16 mouse cellular contexts compared by ENCODE assay signal in the genomic region with DNA sequence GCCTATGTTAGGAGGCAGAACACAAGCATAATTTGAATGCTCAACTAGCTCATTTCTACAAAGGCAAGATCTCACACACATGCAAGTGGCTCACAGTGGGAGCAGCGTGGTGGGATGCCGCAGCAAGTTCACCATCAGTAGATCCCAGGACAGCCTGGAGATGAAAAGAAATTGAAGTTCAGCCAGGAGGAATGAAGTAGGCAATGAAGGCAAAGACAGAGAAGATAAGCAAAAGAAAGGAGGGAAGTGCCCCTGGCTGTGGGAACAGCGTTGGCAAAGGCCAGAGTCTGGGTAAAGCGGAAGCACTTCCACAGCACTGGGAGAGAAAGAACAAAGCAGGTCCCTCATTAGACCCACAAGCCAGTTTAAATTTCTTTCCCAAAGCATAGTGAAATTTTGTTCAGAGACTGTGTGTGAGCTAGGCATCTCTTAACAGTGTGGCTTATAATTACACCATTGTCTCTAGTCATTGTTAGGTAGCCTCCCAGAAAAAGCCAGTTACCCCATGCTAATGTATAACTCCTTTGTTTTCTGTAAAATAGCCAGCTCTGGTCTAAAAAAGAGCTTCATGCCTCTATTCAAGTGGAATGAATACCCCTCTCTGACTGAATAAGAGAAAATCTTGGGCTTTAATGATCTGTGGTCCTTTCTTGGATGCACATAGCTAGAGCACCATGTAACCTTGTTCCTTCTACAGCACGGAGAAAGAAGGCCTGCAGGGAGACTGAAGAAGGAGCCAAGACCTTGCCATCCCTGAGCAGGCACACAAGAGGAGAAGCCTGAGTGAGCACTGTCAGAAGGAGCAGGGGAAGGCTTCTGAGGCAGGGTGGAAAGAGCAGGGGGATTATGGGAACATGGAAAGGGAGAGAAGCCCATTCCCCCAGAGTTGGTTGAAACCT. TPM values are rescaled to one million over a fixed set of nuclear protein-coding genes. Genes with fewer than 3 reads are reported as not detected.
A peak's percentile ranks its signal among the peaks of the same experiment; 100 is the strongest.
DNase-seq lines count a peak whose midpoint lies in the region; ATAC-seq and TF ChIP-seq lines count a peak whose summit lies in the region.
"Had no signal": no experiment of that assay in that cellular context is flagged by ENCODE, and none has a peak within 500 bp of the region (broad histone marks: within the 10 kb centered on the region; RNA-seq: fewer than 3 reads in every experiment).

No protein-coding gene starts in this region.

- H3K27me3 ChIP-seq in heart, embryonic 12.5 days (replicated peaks) = no peaks in the 10 kb centered on the region
- no peaks in the 10 kb centered on the region for H3K27me3 ChIP-seq in embryonic facial prominence, embryonic 10.5 days (replicated peaks; ENCODE audit: low read depth, poor library complexity, severe bottlenecking)
- no peaks in the 10 kb centered on the region for H3K27me3 ChIP-seq in hindbrain, embryonic 12.5 days
- H3K27me3 ChIP-seq in midbrain, postnatal 0 days (ENCODE audit: insufficient read depth, low read length) = no peaks in the 10 kb centered on the region
- no peaks in the 10 kb centered on the region for H3K27me3 ChIP-seq in intestine, postnatal 0 days (replicated peaks; ENCODE audit: control insufficient read depth, insufficient read depth, low read length)
- H3K27me3 ChIP-seq: embryonic facial prominence, embryonic 15.5 days had no signal

- 66% methylated on average over 5 of the region's 5 CpGs for WGBS in heart, embryonic 12.5 days
- 52% methylated on average over 5 of the region's 5 CpGs for WGBS in embryonic facial prominence, embryonic 10.5 days
- 43% methylated on average over 5 of the region's 5 CpGs for WGBS in hindbrain, embryonic 12.5 days
- WGBS in midbrain, postnatal 0 days = 52% methylated on average over 5 of the region's 5 CpGs
- 84% methylated on average over 5 of the region's 5 CpGs for WGBS in lung, adult 2 months
- 83% methylated on average over 5 of the region's 5 CpGs for WGBS in intestine, postnatal 0 days

- no peaks in the 10 kb centered on the region for H3K36me3 ChIP-seq in heart, embryonic 12.5 days
- H3K36me3 ChIP-seq in embryonic facial prominence, embryonic 10.5 days (replicated peaks) = no peaks in the 10 kb centered on the region
- no peaks in the 10 kb centered on the region for H3K36me3 ChIP-seq in hindbrain, embryonic 12.5 days
- no peaks in the 10 kb centered on the region for H3K36me3 ChIP-seq in midbrain, postnatal 0 days (ENCODE audit: insufficient read depth, low read length)
- no peaks in the 10 kb centered on the region for H3K36me3 ChIP-seq in intestine, postnatal 0 days (ENCODE audit: control insufficient read depth, insufficient read depth)
- H3K36me3 ChIP-seq: embryonic facial prominence, embryonic 15.5 days had no signal

- TF ChIP-seq POLR2A in lung, adult 2 months (IDR thresholded peaks at IDR 0.05; ENCODE audit: borderline replicate concordance, extremely low read depth, low read depth, low read length) = no peak

- no peak for ATAC-seq in heart, embryonic 12.5 days (ENCODE audit: insufficient number of reproducible peaks, low FRiP score)
- ATAC-seq in hindbrain, embryonic 12.5 days (ENCODE audit: low FRiP score) = peak; percentile 91
- ATAC-seq in midbrain, postnatal 0 days (ENCODE audit: low FRiP score) = no peak
- ATAC-seq in intestine, postnatal 0 days = no peak

- H3K4me3 ChIP-seq in heart, embryonic 12.5 days = no peak overlapping the region
- no peak overlapping the region for H3K4me3 ChIP-seq in embryonic facial prominence, embryonic 10.5 days
- H3K4me3 ChIP-seq in hindbrain, embryonic 12.5 days = no peak overlapping the region
- H3K4me3 ChIP-seq in midbrain, postnatal 0 days (ENCODE audit: low read depth, low read length) = no peak overlapping the region
- H3K4me3 ChIP-seq in lung, adult 2 months (replicated peaks; ENCODE audit: extremely low read depth, low read depth, low read length) = no peak overlapping the region
- no peak overlapping the region for H3K4me3 ChIP-seq in intestine, postnatal 0 days (ENCODE audit: low read depth, low read length)
- H3K4me3 ChIP-seq: embryonic facial prominence, embryonic 15.5 days had no signal

- H3K4me2 ChIP-seq in heart, embryonic 12.5 days = no peak overlapping the region
- no peak overlapping the region for H3K4me2 ChIP-seq in hindbrain, embryonic 12.5 days (replicated peaks)
- H3K4me2 ChIP-seq in midbrain, postnatal 0 days (ENCODE audit: low read depth, low read length, poor library complexity, severe bottlenecking) = no peak overlapping the region
- no peak overlapping the region for H3K4me2 ChIP-seq in intestine, postnatal 0 days (replicated peaks; ENCODE audit: low read depth)
- H3K4me2 ChIP-seq: embryonic facial prominence, embryonic 15.5 days had no signal

- H3K4me1 ChIP-seq in heart, embryonic 12.5 days (replicated peaks) = peaks cover 26% of the 10 kb centered on the region
- H3K4me1 ChIP-seq in embryonic facial prominence, embryonic 10.5 days = no peaks in the 10 kb centered on the region; the same call in 1 of the 2 replicates
- H3K4me1 ChIP-seq in hindbrain, embryonic 12.5 days = peaks cover 9% of the 10 kb centered on the region; the same call in 1 of the 2 replicates
- H3K4me1 ChIP-seq in midbrain, postnatal 0 days (ENCODE audit: insufficient read depth, low read length) = no peaks in the 10 kb centered on the region
- 0 out of 2 replicates have a peak, but pooled peaks cover 2% of the 10 kb centered on the region for H3K4me1 ChIP-seq in lung, adult 2 months (ENCODE audit: control insufficient read depth, insufficient read depth, low read length)
- H3K4me1 ChIP-seq in intestine, postnatal 0 days (replicated peaks; ENCODE audit: control insufficient read depth, insufficient read depth, low read length) = no peaks in the 10 kb centered on the region; the same call in 1 of the 2 replicates
- H3K4me1 ChIP-seq: embryonic facial prominence, embryonic 15.5 days had no signal

- DNase-seq in heart, postnatal 4 days = no peak
- DNase-seq in embryonic facial prominence, embryonic 10.5 days (ENCODE audit: low spot score) = no peak
- DNase-seq in midbrain, postnatal 0 days (ENCODE audit: low spot score) = peak; percentile 21
- DNase-seq in lung, adult 2 months = no peak
- no peak for DNase-seq in adrenal gland, postnatal 25 days
- DNase-seq: liver; right cerebral cortex, postnatal 4 days had no signal

- H3K9ac ChIP-seq in heart, embryonic 12.5 days = 0 out of 2 replicates have a peak overlapping the region, but pooled peaks have one; percentile 12
- no peak overlapping the region for H3K9ac ChIP-seq in hindbrain, embryonic 12.5 days
- H3K9ac ChIP-seq in midbrain, postnatal 0 days (replicated peaks; ENCODE audit: low read length, poor library complexity, severe bottlenecking) = no peak overlapping the region
- H3K9ac ChIP-seq in intestine, postnatal 0 days (ENCODE audit: low read depth, low read length) = no peak overlapping the region
- H3K9ac ChIP-seq: embryonic facial prominence, embryonic 15.5 days had no signal

- no peaks in the 10 kb centered on the region for H3K9me3 ChIP-seq in heart, embryonic 12.5 days (replicated peaks)
- no peaks in the 10 kb centered on the region for H3K9me3 ChIP-seq in embryonic facial prominence, embryonic 10.5 days
- H3K9me3 ChIP-seq in hindbrain, embryonic 12.5 days (replicated peaks) = no peaks in the 10 kb centered on the region
- H3K9me3 ChIP-seq in midbrain, postnatal 0 days (ENCODE audit: low read length) = no peaks in the 10 kb centered on the region
- H3K9me3 ChIP-seq in intestine, postnatal 0 days (ENCODE audit: control insufficient read depth) = no peaks in the 10 kb centered on the region
- H3K9me3 ChIP-seq: embryonic facial prominence, embryonic 15.5 days had no signal

- 0 out of 2 replicates have a peak overlapping the region, but pooled peaks have one; percentile 4 for H3K27ac ChIP-seq in heart, embryonic 12.5 days (ENCODE audit: poor library complexity, severe bottlenecking)
- H3K27ac ChIP-seq in embryonic facial prominence, embryonic 10.5 days (replicated peaks) = peak overlapping the region; percentile 49
- peak overlapping the region; percentile 66 for H3K27ac ChIP-seq in hindbrain, embryonic 12.5 days
- H3K27ac ChIP-seq in midbrain, postnatal 0 days (ENCODE audit: low read depth, low read length) = no peak overlapping the region
- no peak overlapping the region for H3K27ac ChIP-seq in intestine, postnatal 0 days (ENCODE audit: low read depth, low read length)
- H3K27ac ChIP-seq: embryonic facial prominence, embryonic 15.5 days had no signal

- no peak for TF ChIP-seq CTCF in midbrain, postnatal 0 days (IDR thresholded peaks at IDR 0.05)
- TF ChIP-seq CTCF in lung, adult 2 months (IDR thresholded peaks at IDR 0.05; ENCODE audit: insufficient read depth, low read length) = no peak
- no peak for TF ChIP-seq CTCF in intestine, postnatal 0 days (IDR thresholded peaks at IDR 0.05; ENCODE audit: low read depth)

RNA-seq across cellular contexts. Expression of a gene that starts 28.2 kb away (rescaled TPM):
- polyA plus RNA-seq in heart, embryonic 12.5 days (2016; fragmentation: Nextera tagmentation; extraction: Ambion mirVana) = 53.3 and 57.6 TPM in 2 replicates
- 100 to 1,000 TPM; 114 to 126 TPM for total RNA-seq in heart, postnatal 4 days (2021)
- 49.1 and 51.5 TPM in 2 replicates for polyA plus RNA-seq in embryonic facial prominence, embryonic 10.5 days (2016; fragmentation: Nextera tagmentation; extraction: Ambion mirVana)
- polyA plus RNA-seq in hindbrain, embryonic 12.5 days (2016; fragmentation: Nextera tagmentation; extraction: Ambion mirVana) = 39.2 and 42.2 TPM in 2 replicates
- total RNA-seq in midbrain, postnatal 0 days (2014; rRNA removed) = 89.2 and 93.9 TPM in 2 replicates
- polyA plus RNA-seq in midbrain, postnatal 0 days (2015; fragmentation: Nextera tagmentation; extraction: Ambion mirVana) = 68.5 and 71.7 TPM in 2 replicates
- polyA plus RNA-seq in lung, adult 2 months (2012; rRNA removed) = 95.3 and 98.1 TPM in 2 replicates
- 35.5 and 36.4 TPM in 2 replicates for polyA plus RNA-seq in intestine, postnatal 0 days (2015; fragmentation: Nextera tagmentation; extraction: Ambion mirVana)
- total RNA-seq in adrenal gland, postnatal 25 days (2021) = 111 and 126 TPM in 2 replicates

RNA-seq across cellular contexts. Expression of a gene that starts 47.7 kb away (rescaled TPM):
- not detected in 2 replicates for polyA plus RNA-seq in heart, embryonic 12.5 days (2016; fragmentation: Nextera tagmentation; extraction: Ambion mirVana)
- total RNA-seq in heart, postnatal 4 days (2021) = not detected
- not detected in 2 replicates for polyA plus RNA-seq in embryonic facial prominence, embryonic 10.5 days (2016; fragmentation: Nextera tagmentation; extraction: Ambion mirVana)
- polyA plus RNA-seq in hindbrain, embryonic 12.5 days (2016; fragmentation: Nextera tagmentation; extraction: Ambion mirVana) = not detected in 2 replicates
- not detected in 2 replicates for total RNA-seq in midbrain, postnatal 0 days (2014; rRNA removed)
- not detected in 2 replicates for polyA plus RNA-seq in midbrain, postnatal 0 days (2015; fragmentation: Nextera tagmentation; extraction: Ambion mirVana)
- not detected in 2 replicates for polyA plus RNA-seq in lung, adult 2 months (2012; rRNA removed)
- polyA plus RNA-seq in intestine, postnatal 0 days (2015; fragmentation: Nextera tagmentation; extraction: Ambion mirVana) = 0.14 TPM in 1 of 2 replicates, not detected in the other
- total RNA-seq in adrenal gland, postnatal 25 days (2021) = 0.14 TPM in 1 of 2 replicates, not detected in the other
- total RNA-seq: layer of hippocampus, postnatal 14 days had no signal
- polyA plus RNA-seq: C2C12; heart, embryonic 16.5 days; kidney, embryonic 14.5 days; stomach, embryonic 16.5 days had no signal

Comparison
In these comparisons a context has a peak if more than half of its experiments do, and no peak if none do; other contexts are left out.
1. H3K27ac ChIP-seq: peak in heart, embryonic 12.5 days (single experiment), embryonic facial prominence, embryonic 10.5 days (single experiment) and hindbrain, embryonic 12.5 days (single experiment); none in midbrain, postnatal 0 days (single experiment) and intestine, postnatal 0 days (single experiment).